Mouse (Mus musculus) midbrain, embryonic 12.5 days (tissue): ENCODE measurements at regions not wholly inside any gene's neighbourhood (a gene's known extent, or its start where the extent isn't known, plus 50 kb on each side); places are given as distances from the start of the nearest gene placed in this dataset.
"Not testable (repeated sequence)": the region's sequence is repeated elsewhere in the genome, so short reads cannot be mapped to it uniquely, and the experiment has no call there.

Experiments used
- ATAC-seq: fragments of 200-750 bp; cut with Nextera tagmentation; 2 replicates; pipeline ENCODE4 v1.8.0; 2017; ENCODE audit warnings: low read depth, moderate TSS enrichment, moderate library complexity; ENCODE audit not compliant: low FRiP score
- H3K27ac ChIP-seq: fragments of 300-500 bp; sonication (generic); replicated peaks from 2 replicates; pipeline ENCODE4 v1.5.1; 2016; ENCODE audit warnings: mild to moderate bottlenecking
- H3K27me3 ChIP-seq: fragments of 300-500 bp; sonication (generic); 2 replicates; pipeline ENCODE4 v1.6.1; 2016; ENCODE audit warnings: mild to moderate bottlenecking
- H3K36me3 ChIP-seq: fragments of 300-500 bp; sonication (generic); 2 replicates; pipeline ENCODE4 v1.6.1; 2016
- H3K4me1 ChIP-seq: fragments of 300-500 bp; sonication (generic); 2 replicates; pipeline ENCODE4 v1.6.1; 2016
- H3K4me2 ChIP-seq: fragments of 300-500 bp; sonication (generic); replicated peaks from 2 replicates; pipeline ENCODE4 v1.6.1; 2016; ENCODE audit warnings: mild to moderate bottlenecking, moderate library complexity
- H3K4me3 ChIP-seq: fragments of 300-500 bp; sonication (generic); 2 replicates; pipeline ENCODE4 v1.5.1; 2016; ENCODE audit warnings: mild to moderate bottlenecking
- H3K9ac ChIP-seq: fragments of 300-500 bp; sonication (generic); replicated peaks from 2 replicates; pipeline ENCODE4 v1.6.1; 2016; ENCODE audit warnings: mild to moderate bottlenecking, moderate library complexity
- H3K9me3 ChIP-seq: fragments of 300-500 bp; sonication (generic); 2 replicates; pipeline ENCODE4 v1.6.1; 2016; ENCODE audit warnings: mild to moderate bottlenecking
- WGBS: fragments of 180-500 bp; shearing (Covaris S2); methylation state at CpG from one replicate; pipeline ENCODE4 v1.1.7; 2016; 5-methylcytosine and 5-hydroxymethylcytosine counted together

DNA sequence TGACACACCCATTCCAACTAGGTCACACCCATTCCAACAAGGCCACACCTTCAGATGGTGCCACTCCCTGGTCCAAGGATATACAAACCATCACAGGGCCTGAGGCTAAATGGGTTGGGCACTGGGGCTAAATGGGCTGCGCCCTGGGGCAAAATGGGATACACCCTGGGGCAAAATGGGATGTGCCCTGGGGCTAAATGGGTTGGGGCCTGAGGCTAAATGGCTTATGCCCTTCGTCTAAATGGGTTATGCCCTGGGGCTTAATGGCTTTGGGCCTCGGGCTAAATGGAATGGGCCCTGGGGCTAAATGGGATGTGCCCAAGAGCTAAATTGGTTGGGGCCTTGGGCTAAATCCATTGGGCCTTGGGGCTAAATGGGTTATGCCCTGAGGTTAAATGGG is 261.5 kb downstream of the Samd9l start:
- H3K4me1 ChIP-seq, H3K4me2 ChIP-seq, ATAC-seq, H3K27me3 ChIP-seq, H3K9ac ChIP-seq, H3K36me3 ChIP-seq, H3K4me3 ChIP-seq, H3K27ac ChIP-seq: not testable (repeated sequence)
- 72% methylated on average over 3 of the region's 3 CpGs for WGBS
- peaks cover 30% of the 10 kb centered on the region for H3K9me3 ChIP-seq

DNA sequence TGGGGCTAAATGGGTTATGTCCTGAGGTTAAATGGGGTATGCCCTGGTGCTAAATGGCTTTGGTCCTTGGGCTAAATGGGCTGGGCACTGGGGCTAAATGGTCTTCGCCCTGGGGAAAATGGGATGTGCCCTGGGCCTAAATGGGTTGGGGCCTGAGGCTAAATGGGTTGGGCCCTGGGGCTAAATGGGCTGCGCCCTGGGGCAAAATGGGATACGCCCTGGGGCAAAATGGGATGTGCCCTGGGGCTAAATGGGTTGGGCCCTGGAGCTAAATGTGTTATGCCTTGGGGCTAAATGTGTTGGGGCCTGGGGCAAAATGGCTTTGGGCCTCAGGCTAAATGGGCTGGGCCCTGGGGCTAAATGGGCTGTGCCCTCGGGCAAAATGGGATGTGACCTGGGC is 265.6 kb downstream of the Samd9l start:
- not testable (repeated sequence) for H3K27ac ChIP-seq, H3K27me3 ChIP-seq, H3K9ac ChIP-seq, H3K4me2 ChIP-seq, ATAC-seq, H3K4me3 ChIP-seq, H3K36me3 ChIP-seq, H3K4me1 ChIP-seq
- peaks cover 26% of the 10 kb centered on the region for H3K9me3 ChIP-seq
- 87% methylated on average over 4 of the region's 4 CpGs for WGBS

- H3K4me2 ChIP-seq, H3K4me3 ChIP-seq, H3K36me3 ChIP-seq, H3K27ac ChIP-seq, H3K27me3 ChIP-seq, ATAC-seq, H3K9me3 ChIP-seq, H3K4me1 ChIP-seq, H3K9ac ChIP-seq: not testable (repeated sequence)
- WGBS = 12% methylated on average over 2 of the region's 3 CpGs
Measured at GRCm38 (mm10) chr6:3116296-3116695, 283.1 kb downstream of the Samd9l start.
